Mouse (Mus musculus): ENCODE data around the gene Msantd1. TPM values are rescaled to one million over a fixed set of nuclear protein-coding genes. Genes with fewer than 3 reads are reported as not detected.

Gene Msantd1
- polyA plus RNA-seq, 1 experiment = 1.1 TPM

- Histone ChIP-seq H3K27me3 (replicated peaks; ENCODE audit: control insufficient read depth, insufficient read depth, low read length) (no peaks in the 10 kb centered on the region), H3K27ac (ENCODE audit: insufficient read depth, low read depth, low read length) (peak overlapping the region; percentile 64), H3K4me1 (ENCODE audit: control insufficient read depth, insufficient read depth, low read length) (no peaks in the 10 kb centered on the region), H3K4me3 (ENCODE audit: insufficient read depth, low read depth, low read length) (no peak overlapping the region), H3K36me3 (ENCODE audit: control insufficient read depth, insufficient read depth, low read length) (no peaks in the 10 kb centered on the region)
- WGBS = 79% methylated on average over 5 of the region's 5 CpGs
- TF ChIP-seq POLR2A (IDR thresholded peaks at IDR 0.05; ENCODE audit: low read depth, low read length) = no peak
- TF ChIP-seq CTCF (conservative IDR thresholded peaks at IDR 0.05; ENCODE audit: insufficient read depth, insufficient read length, low read depth, low read length) = no peak
- peak; percentile 69 for DNase-seq
These were observed 60.6 kb downstream of the Msantd1 start for GRCm38 (mm10) chr5:34968386-34968785.

- Histone ChIP-seq H3K4me1 (ENCODE audit: control insufficient read depth, insufficient read depth, low read length) (no peaks in the 10 kb centered on the region), H3K36me3 (ENCODE audit: control insufficient read depth, insufficient read depth, low read length) (no peaks in the 10 kb centered on the region), H3K27ac (ENCODE audit: insufficient read depth, low read depth, low read length) (no peak overlapping the region), H3K4me3 (ENCODE audit: insufficient read depth, low read depth, low read length) (no peak overlapping the region), H3K27me3 (replicated peaks; ENCODE audit: control insufficient read depth, insufficient read depth, low read length) (no peaks in the 10 kb centered on the region)
- no peak for TF ChIP-seq CTCF (conservative IDR thresholded peaks at IDR 0.05; ENCODE audit: insufficient read depth, insufficient read length, low read depth, low read length)
- TF ChIP-seq POLR2A (IDR thresholded peaks at IDR 0.05; ENCODE audit: low read depth, low read length) = no peak
- DNase-seq = no peak
- 78% methylated on average over 3 of the region's 3 CpGs for WGBS
These were observed 64.7 kb downstream of the Msantd1 start for GRCm38 (mm10) chr5:34972471-34972870.

Other genes with a start within 250 kb of the Msantd1 start
- 9.6 and 10.2 TPM in 2 replicates for gene Nop14, start 247.9 kb upstream of the Msantd1 start, polyA plus RNA-seq (2012; rRNA removed)
- gene Grk4, start 247.6 kb upstream of the Msantd1 start, polyA plus RNA-seq (2012; rRNA removed) = 0.84 and 1.5 TPM in 2 replicates
- 11.4 and 13.1 TPM in 2 replicates for gene Htt, start 146.3 kb upstream of the Msantd1 start, polyA plus RNA-seq (2012; rRNA removed)
- 14.1 and 20.7 TPM in 2 replicates for gene Rgs12, start 41.4 kb downstream of the Msantd1 start, polyA plus RNA-seq (2012; rRNA removed)
- gene Hgfac, start 133.5 kb downstream of the Msantd1 start, polyA plus RNA-seq (2012; rRNA removed) = 46.8 and 66.0 TPM in 2 replicates
- 1.5 and 1.6 TPM in 2 replicates for gene Dok7, start 148.8 kb downstream of the Msantd1 start, polyA plus RNA-seq (2012; rRNA removed)
- 281 and 314 TPM in 2 replicates for gene Lrpap1, start 197.8 kb downstream of the Msantd1 start, polyA plus RNA-seq (2012; rRNA removed)

Measured in kidney, adult 2 months (tissue).